Mouse (Mus musculus): ENCODE results near the gene Atg101.

The Atg101 gene

GRCm38 (mm10) chr15:101287361-101287760, 3.3 kb downstream of the Atg101 start:
- DNase-seq: no peak

GRCm38 (mm10) chr15:101290354-101290753, 6.3 kb downstream of the Atg101 start:
- DNase-seq: no peak

- DNase-seq: no peak
Observed at GRCm38 (mm10) chr15:101292012-101292411, 7.9 kb downstream of the Atg101 start.

GRCm38 (mm10) chr15:101293025-101293621, 9.1 kb downstream of the Atg101 start, which contains the start of gene 6030408B16Rik:
Gene 6030408B16Rik (plus strand): TSS chr15:101293212.
- DNase-seq: no peak

GRCm38 (mm10) chr15:101294028-101294894, 10.2 kb downstream of the Atg101 start:
- DNase-seq: no peak

- no peak for DNase-seq
Observed at GRCm38 (mm10) chr15:101295106-101295505, 11.0 kb downstream of the Atg101 start.

GRCm38 (mm10) chr15:101295616-101296015, 11.5 kb downstream of the Atg101 start:
- no peak for DNase-seq

- no peak for DNase-seq
Observed at GRCm38 (mm10) chr15:101296091-101296490, 12.0 kb downstream of the Atg101 start.

GRCm38 (mm10) chr15:101297988-101298387, 13.9 kb downstream of the Atg101 start:
- no peak for DNase-seq

GRCm38 (mm10) chr15:101298550-101298949, 14.5 kb downstream of the Atg101 start:
- no peak for DNase-seq

- DNase-seq: no peak
Observed at GRCm38 (mm10) chr15:101299480-101299960, 15.4 kb downstream of the Atg101 start.

GRCm38 (mm10) chr15:101300128-101300527, 16.1 kb downstream of the Atg101 start:
- no peak for DNase-seq

- DNase-seq: no peak
Observed at GRCm38 (mm10) chr15:101302201-101302600, 18.1 kb downstream of the Atg101 start.

- no peak for DNase-seq
Observed at GRCm38 (mm10) chr15:101303830-101304229, 19.8 kb downstream of the Atg101 start.

GRCm38 (mm10) chr15:101306459-101306858, 22.4 kb downstream of the Atg101 start:
- no peak for DNase-seq

GRCm38 (mm10) chr15:101308440-101309348, 24.6 kb downstream of the Atg101 start:
- DNase-seq: no peak

- no peak for DNase-seq
Observed at GRCm38 (mm10) chr15:101309493-101309892, 25.4 kb downstream of the Atg101 start.

GRCm38 (mm10) chr15:101311087-101311770, 27.2 kb downstream of the Atg101 start:
- no peak for DNase-seq

GRCm38 (mm10) chr15:101312006-101312405, 27.9 kb downstream of the Atg101 start:
- DNase-seq: no peak

- no peak for DNase-seq
Observed at GRCm38 (mm10) chr15:101315378-101315777, 31.3 kb downstream of the Atg101 start.

- peak; percentile 66 for DNase-seq
Observed at GRCm38 (mm10) chr15:101315832-101316231, 31.8 kb downstream of the Atg101 start.

GRCm38 (mm10) chr15:101316279-101316912, 32.3 kb downstream of the Atg101 start:
- DNase-seq: no peak

Measured in cerebellum, adult 9-11 months (tissue).